Mouse (Mus musculus) stomach, embryonic 16.5 days (tissue): ENCODE data around the gene Foxn3. TPM values are rescaled to one million over a fixed set of nuclear protein-coding genes. Genes with fewer than 3 reads are reported as not detected.

ENCODE experiments used
- ATAC-seq: fragments of 200-750 bp; cut with Nextera tagmentation; 2 replicates; pipeline ENCODE4 v1.8.0; 2017; ENCODE audit warnings: moderate number of reproducible peaks, moderate TSS enrichment; ENCODE audit not compliant: insufficient read depth, low FRiP score
- H3K27ac ChIP-seq: fragments of 300-500 bp; sonication (generic); 2 replicates; pipeline ENCODE4 v1.5.1; 2014; ENCODE audit warnings: low read length
- H3K27me3 ChIP-seq: fragments of 300-500 bp; sonication (generic); 2 replicates; pipeline ENCODE4 v1.6.1; 2014; ENCODE audit warnings: low read length, control low read depth, mixed read lengths; ENCODE audit not compliant: control insufficient read depth, insufficient read depth
- H3K36me3 ChIP-seq: fragments of 300-500 bp; sonication (generic); 2 replicates; pipeline ENCODE4 v1.6.1; 2014; ENCODE audit warnings: low read length; ENCODE audit not compliant: control insufficient read depth, insufficient read depth
- H3K4me1 ChIP-seq: fragments of 300-500 bp; sonication (generic); 2 replicates; pipeline ENCODE4 v1.6.1; 2014; ENCODE audit warnings: low read length, control low read depth, mixed read lengths; ENCODE audit not compliant: control insufficient read depth, insufficient read depth
- H3K4me2 ChIP-seq: fragments of 300-500 bp; sonication (generic); 2 replicates; pipeline ENCODE4 v1.6.1; 2014; ENCODE audit warnings: low read depth, low read length, mixed read lengths
- H3K4me3 ChIP-seq: fragments of 300-500 bp; sonication (generic); replicated peaks from 2 replicates; pipeline ENCODE4 v1.5.1; 2014; ENCODE audit warnings: mild to moderate bottlenecking, low read length
- H3K9ac ChIP-seq: fragments of 300-500 bp; sonication (generic); 2 replicates; pipeline ENCODE4 v1.6.1; 2014; ENCODE audit warnings: low read length
- H3K9me3 ChIP-seq: fragments of 300-500 bp; sonication (generic); replicated peaks from 2 replicates; pipeline ENCODE4 v1.6.1; 2016; ENCODE audit warnings: low read length, control low read depth; ENCODE audit not compliant: control insufficient read depth
- WGBS: fragments of 180-500 bp; shearing (Covaris S2); extraction: QIAGEN DNeasy Blood & Tissue Kit; methylation state at CpG from one replicate; pipeline ENCODE4 v1.1.7; 2014; 5-methylcytosine and 5-hydroxymethylcytosine counted together
- polyA plus RNA-seq: library from polyadenylated mRNA; unstranded; fragments of >200 nt; fragmentation: Nextera tagmentation; extraction: Ambion mirVana; gene quantifications from 2 replicates; pipeline ENCODE4 v1.2.1, GENCODE M21; 2015

Gene Foxn3
- polyA plus RNA-seq, 1 experiment from 2014 or later: 58.3 TPM

DNA sequence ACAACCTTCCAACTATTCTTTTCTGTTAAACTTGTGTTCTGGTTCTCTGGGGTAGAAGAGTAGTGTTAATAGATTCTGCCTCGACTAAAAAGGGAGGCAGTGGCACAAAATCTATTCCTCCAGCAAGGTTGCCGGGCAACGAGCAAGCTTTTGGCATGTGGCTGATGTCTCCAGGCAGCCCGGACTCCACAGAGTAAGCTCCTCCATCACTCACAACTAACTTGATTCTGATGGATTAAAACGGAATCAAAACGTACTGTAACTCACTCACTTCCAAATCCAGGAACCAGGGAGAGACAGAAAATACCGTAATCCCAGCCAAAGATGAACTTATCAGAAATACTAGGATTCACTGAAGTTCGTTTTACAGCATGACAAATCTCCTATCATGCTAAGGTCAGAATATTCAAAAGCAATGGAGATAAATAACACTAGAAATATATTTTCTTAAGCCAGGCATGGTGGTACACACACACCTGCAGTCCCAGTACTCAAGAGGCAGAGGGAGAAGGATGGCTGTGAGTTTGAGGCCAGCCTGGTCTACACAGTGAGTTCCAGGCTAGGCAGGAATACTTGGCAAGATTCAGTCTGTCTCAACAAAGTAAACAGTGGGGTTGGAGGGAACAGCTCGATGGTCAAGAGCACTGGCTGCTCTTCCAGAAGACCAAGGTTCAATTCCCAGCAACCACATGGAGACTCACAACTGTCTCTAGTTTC, 64.2 kb downstream of the Foxn3 start:
- WGBS: 53% methylated on average over 9 of the region's 9 CpGs
- Histone ChIP-seq H3K27me3 (no peaks in the 10 kb centered on the region), H3K4me3 (no peak overlapping the region), H3K36me3 (no peaks in the 10 kb centered on the region), H3K4me2 (no peak overlapping the region), H3K4me1 (no peaks in the 10 kb centered on the region), H3K27ac (no peak overlapping the region), H3K9ac (no peak overlapping the region), H3K9me3 (no peaks in the 10 kb centered on the region)
- ATAC-seq: no peak

DNA sequence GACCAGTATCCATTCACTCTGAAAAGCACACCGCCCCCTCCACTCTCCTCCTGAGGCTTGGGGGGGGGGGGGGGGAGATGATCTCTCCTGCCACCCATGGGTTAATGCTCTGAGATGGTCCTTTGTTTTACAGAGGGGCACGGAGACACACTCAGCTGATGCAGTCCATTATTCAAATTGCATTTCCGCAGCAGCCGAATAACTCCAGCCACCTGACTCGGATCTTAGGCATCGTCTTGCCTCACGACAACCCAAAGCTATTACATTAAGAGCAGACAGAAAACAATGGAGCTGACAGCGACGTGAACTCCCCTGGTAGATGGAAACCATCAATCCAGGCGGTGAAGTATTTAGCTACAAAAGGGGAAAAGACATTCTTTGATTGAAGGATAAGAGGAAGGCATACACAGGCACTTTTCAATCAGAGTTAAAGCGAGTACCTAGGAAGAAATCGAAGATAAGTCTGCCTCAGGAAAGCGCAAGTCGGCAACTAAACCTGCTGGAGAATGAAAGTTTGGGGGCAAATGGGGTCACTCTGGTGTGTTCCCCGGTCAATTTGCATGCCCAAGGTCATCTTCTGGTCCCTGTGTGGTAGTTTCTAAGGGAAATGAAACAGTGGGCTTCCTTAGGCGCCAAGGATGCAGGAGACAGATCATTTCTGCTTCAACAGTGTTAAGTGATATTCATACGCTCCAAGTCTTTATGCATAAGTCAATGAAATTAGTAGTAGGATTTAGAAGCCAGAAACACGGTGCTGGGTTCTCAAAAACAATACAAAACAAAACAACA, 65.0 kb downstream of the Foxn3 start:
- Histone ChIP-seq H3K9ac (no peak overlapping the region), H3K4me2 (no peak overlapping the region), H3K36me3 (no peaks in the 10 kb centered on the region), H3K4me1 (no peaks in the 10 kb centered on the region), H3K27ac (no peak overlapping the region), H3K27me3 (no peaks in the 10 kb centered on the region), H3K4me3 (no peak overlapping the region), H3K9me3 (no peaks in the 10 kb centered on the region)
- ATAC-seq: no peak
- WGBS: 48% methylated on average over 18 of the region's 18 CpGs

DNA sequence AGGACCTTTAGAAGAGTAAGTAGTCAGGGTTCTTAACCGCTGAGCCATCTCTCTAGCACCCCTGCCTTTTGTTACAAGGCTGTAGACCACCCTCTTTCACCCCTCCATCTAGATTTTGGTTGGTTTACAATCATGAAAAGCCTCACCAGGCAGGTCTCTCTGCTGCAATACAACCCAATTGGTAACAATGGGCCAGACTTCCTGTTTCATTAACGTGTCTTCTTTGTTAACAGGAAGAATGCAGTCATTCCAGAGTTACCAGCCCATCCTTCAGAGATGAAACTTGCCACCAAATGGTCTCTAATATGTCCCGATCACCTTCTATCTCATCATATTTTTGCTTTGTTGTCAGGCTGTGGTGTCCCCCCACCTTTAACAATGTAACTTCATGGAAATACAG, 66.4 kb downstream of the Foxn3 start:
- Histone ChIP-seq H3K4me3 (no peak overlapping the region), H3K27me3 (no peaks in the 10 kb centered on the region), H3K9ac (no peak overlapping the region), H3K4me2 (no peak overlapping the region), H3K36me3 (no peaks in the 10 kb centered on the region), H3K27ac (no peak overlapping the region), H3K9me3 (no peaks in the 10 kb centered on the region), H3K4me1 (no peaks in the 10 kb centered on the region)
- 79% methylated on average over 3 of the region's 3 CpGs for WGBS
- ATAC-seq: no peak

DNA sequence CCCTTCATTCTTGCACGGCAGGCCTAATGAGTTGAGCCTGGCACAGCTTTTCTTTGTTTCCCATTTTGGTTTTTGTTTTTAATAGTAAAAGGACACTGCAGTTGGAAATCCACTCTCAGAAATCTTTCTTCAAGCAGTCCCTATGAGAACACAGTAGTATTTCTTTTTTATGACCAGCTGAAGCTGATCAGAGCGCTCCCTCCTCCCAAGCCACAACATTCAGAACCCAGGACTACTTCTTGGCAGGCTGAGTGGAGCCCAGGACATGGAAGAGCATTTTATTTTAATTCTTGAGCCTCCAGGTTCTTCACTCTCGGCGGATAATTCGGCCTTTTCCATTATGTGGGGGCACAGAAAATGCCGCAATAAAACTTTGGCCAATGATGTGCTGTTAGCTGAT, 73.2 kb downstream of the Foxn3 start:
- Histone ChIP-seq H3K36me3 (no peaks in the 10 kb centered on the region), H3K27me3 (no peaks in the 10 kb centered on the region), H3K4me2 (no peak overlapping the region), H3K9ac (no peak overlapping the region), H3K4me3 (no peak overlapping the region), H3K4me1 (0 out of 2 replicates have a peak, but pooled peaks cover 5% of the 10 kb centered on the region), H3K27ac (0 out of 2 replicates have a peak overlapping the region, but pooled peaks have one; percentile 10), H3K9me3 (no peaks in the 10 kb centered on the region)
- WGBS: 68% methylated on average over 6 of the region's 6 CpGs
- ATAC-seq: no peak

DNA sequence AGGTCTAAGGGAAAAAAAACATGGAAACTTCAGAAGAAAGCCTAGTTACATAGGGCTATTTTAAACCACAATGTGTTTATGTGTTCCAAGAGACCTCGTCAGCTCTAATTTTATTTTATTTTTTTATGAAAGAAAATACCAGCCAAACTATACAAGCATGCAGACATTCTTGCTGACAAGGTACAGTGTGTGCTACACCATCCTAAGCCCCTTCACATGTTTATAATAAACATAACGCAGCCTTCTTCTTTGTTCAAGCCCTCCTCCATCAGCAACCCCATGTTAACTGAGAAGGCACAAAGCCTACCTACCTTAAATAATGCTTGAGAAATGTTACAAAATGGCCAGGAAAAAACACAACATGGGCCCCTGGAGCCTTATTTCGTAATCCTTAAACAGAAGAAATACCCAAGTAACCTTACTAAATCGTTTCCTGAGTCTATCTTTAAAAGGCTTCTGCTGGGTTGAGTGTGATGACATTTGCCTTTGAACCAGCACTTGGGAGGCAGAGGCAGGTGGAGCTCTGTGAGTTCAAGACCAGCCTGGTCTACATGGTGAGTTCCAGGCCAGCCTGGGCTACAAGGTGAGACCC, 74.3 kb downstream of the Foxn3 start:
- H3K4me2 ChIP-seq: no peak overlapping the region
- 0 out of 2 replicates have a peak, but pooled peaks cover 5% of the 10 kb centered on the region for H3K4me1 ChIP-seq
- WGBS: 76% methylated on average over 4 of the region's 4 CpGs
- no peak overlapping the region for H3K9ac ChIP-seq
- no peaks in the 10 kb centered on the region for H3K36me3 ChIP-seq
- no peak overlapping the region for H3K27ac ChIP-seq
- H3K27me3 ChIP-seq: no peaks in the 10 kb centered on the region
- ATAC-seq: no peak
- no peak overlapping the region for H3K4me3 ChIP-seq
- H3K9me3 ChIP-seq: no peaks in the 10 kb centered on the region

DNA sequence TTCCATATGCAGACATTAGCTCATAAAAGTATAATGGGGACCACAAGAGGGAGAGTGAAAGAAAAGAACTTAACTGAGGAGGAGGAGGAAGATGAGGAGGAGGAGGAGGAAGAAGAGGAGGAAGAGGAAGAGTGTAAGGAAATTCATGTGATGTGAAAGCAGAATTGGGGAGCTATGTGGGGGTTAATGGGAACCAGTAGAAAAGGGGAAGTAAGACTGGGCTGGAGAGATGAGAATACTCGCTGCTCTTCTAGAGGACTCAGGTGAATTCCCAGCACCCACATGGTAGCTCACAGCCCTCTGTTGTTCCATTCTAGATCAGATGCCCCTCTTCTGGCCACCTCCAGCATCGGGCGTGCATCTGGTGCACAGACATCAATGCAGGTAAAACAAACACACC, 83.0 kb downstream of the Foxn3 start:
- H3K4me1 ChIP-seq: no peaks in the 10 kb centered on the region
- no peak for ATAC-seq
- H3K4me2 ChIP-seq: no peak overlapping the region
- no peak overlapping the region for H3K4me3 ChIP-seq
- no peak overlapping the region for H3K27ac ChIP-seq
- H3K27me3 ChIP-seq: no peaks in the 10 kb centered on the region
- H3K9ac ChIP-seq: no peak overlapping the region
- WGBS: 80% methylated on average over 3 of the region's 3 CpGs
- H3K36me3 ChIP-seq: no peaks in the 10 kb centered on the region
- no peaks in the 10 kb centered on the region for H3K9me3 ChIP-seq

DNA sequence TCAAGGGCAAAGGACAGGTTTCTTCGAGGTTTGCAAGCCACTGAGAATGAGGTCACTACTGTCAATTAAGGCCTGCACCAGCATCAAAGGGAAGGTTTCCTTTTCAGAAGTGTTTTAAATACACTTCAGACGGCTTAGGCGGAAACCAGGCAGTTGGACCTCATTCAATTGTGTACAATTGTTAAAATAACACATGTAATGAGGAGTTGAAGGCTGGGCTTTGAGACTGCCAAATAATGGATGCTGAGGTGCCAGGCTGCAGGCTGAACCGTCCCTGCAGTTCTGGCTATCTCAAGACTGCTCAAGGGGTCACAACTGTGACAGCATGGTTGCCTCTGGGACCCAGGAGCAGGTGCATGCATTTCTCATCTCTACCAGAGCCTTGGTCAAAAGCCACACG, 89.2 kb downstream of the Foxn3 start:
- Histone ChIP-seq H3K4me1 (no peaks in the 10 kb centered on the region), H3K4me2 (no peak overlapping the region), H3K9ac (no peak overlapping the region), H3K9me3 (no peaks in the 10 kb centered on the region), H3K4me3 (no peak overlapping the region), H3K36me3 (no peaks in the 10 kb centered on the region), H3K27me3 (no peaks in the 10 kb centered on the region), H3K27ac (no peak overlapping the region)
- ATAC-seq: no peak
- WGBS: 34% methylated on average over 5 of the region's 5 CpGs

DNA sequence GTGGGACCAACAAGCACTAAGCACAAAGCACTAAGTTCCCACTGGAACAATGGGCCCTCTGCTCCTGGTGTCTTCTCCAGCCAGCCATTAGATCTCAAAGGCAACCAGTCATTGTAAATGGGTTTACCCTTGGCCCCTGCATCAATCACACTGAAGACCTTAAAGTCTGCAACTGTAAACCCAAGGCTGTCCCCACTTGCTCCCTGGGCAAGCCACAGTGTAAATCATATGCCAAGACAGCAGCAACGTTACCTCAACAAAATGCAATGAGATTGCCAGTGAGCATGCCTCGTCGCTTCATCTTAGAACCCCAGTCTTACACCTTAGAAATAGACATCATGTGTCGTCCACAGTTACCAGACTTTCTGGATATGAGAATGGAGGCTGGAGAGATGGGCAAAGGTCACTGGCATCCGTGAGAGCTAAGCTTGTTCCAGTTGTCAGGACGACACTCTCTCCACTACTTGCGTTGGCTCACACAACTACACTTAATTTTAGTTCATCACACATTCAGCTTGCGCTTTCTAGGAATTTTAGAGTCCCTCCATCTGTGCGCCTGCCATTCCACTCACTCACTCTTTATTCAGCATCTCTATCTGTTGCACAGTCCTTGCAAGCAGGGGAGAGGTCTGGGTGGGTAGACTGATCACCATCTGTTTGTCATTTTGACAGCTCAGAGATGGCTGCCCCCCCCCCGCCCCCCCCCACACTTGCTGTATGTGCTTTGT, 89.8 kb downstream of the Foxn3 start:
- ATAC-seq: no peak
- Histone ChIP-seq H3K4me2 (no peak overlapping the region), H3K9ac (no peak overlapping the region), H3K9me3 (no peaks in the 10 kb centered on the region), H3K36me3 (no peaks in the 10 kb centered on the region), H3K4me3 (no peak overlapping the region), H3K4me1 (no peaks in the 10 kb centered on the region), H3K27me3 (no peaks in the 10 kb centered on the region), H3K27ac (no peak overlapping the region)
- 81% methylated on average over 10 of the region's 10 CpGs for WGBS

DNA sequence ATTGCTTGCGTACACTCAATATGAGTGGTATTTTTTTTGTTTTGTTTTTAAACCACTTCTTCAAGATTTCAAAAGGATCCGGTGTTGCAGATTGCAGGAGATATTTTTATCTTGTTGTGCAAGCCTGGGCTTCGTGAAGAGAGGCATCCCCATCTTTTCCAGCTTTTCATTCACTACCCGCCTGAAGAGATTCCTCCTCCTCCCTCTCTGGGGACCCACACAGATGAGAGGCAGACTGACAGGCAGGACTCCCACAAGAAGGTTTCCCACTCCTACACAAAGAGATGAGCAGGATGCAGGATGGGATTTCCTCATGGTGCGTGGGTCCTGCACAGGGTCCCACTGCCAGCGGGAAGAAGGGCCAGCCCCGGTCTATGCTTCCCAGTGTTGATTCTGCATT, 92.0 kb downstream of the Foxn3 start:
- WGBS: 80% methylated on average over 7 of the region's 7 CpGs
- Histone ChIP-seq H3K36me3 (no peaks in the 10 kb centered on the region), H3K9ac (no peak overlapping the region), H3K4me2 (no peak overlapping the region), H3K4me1 (peaks cover 8% of the 10 kb centered on the region), H3K4me3 (no peak overlapping the region), H3K27me3 (no peaks in the 10 kb centered on the region), H3K9me3 (no peaks in the 10 kb centered on the region), H3K27ac (no peak overlapping the region)
- ATAC-seq: no peak
